ENCODE assay signal across 14 mouse cellular contexts in the genomic region with DNA sequence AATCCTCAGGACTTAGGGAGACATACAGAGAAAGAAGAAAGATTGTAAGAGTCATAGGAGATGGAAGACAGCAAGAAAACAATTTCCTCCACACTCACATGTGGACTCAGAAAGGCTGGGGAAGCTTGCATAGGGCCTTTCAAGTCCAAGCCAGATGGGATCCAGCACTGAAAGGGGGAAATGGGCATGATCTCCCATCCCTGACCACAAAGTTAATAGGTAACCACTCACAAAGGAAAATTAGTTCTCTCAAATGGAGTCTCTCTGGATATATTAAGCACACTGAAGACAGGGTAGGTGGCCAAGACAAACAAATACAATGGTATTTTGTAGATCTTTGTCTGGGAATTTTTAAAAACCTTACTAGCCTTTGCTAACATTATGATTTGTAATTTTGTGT.
"Had no signal": no experiment of that assay in that cellular context is flagged by ENCODE, and none has a peak within 500 bp of the region (broad histone marks: within the 10 kb centered on the region; RNA-seq: fewer than 3 reads in every experiment).

No protein-coding gene starts in this region.

- H3K4me3 ChIP-seq: intestine, embryonic 15.5 days; layer of hippocampus, adult 2 months; limb, embryonic 10.5 days; limb, embryonic 13.5 days; liver, embryonic 13.5 days had no signal

- H3K27ac ChIP-seq: intestine, embryonic 15.5 days; layer of hippocampus, adult 2 months; limb, embryonic 10.5 days; limb, embryonic 13.5 days; liver, embryonic 13.5 days had no signal

- ATAC-seq: intestine, embryonic 15.5 days had no signal

- DNase-seq: layer of hippocampus, adult 9-11 months; liver; liver, embryonic 13.5 days; lung, adult 2 months; lung, postnatal 14 days; lung, postnatal 4 days; midbrain, embryonic 14.5 days; thymus, adult 18-20 months; thymus, postnatal 36 days had no signal

- H3K9ac ChIP-seq: intestine, embryonic 15.5 days; limb, embryonic 13.5 days; liver, embryonic 13.5 days had no signal

- H3K9me3 ChIP-seq: intestine, embryonic 15.5 days; limb, embryonic 10.5 days; limb, embryonic 13.5 days; liver, embryonic 13.5 days had no signal

- H3K4me2 ChIP-seq: intestine, embryonic 15.5 days; limb, embryonic 13.5 days; liver, embryonic 13.5 days; midbrain, embryonic 11.5 days had no signal

- H3K27me3 ChIP-seq: intestine, embryonic 15.5 days; liver, embryonic 13.5 days had no signal

- H3K4me1 ChIP-seq: intestine, embryonic 15.5 days; limb, embryonic 10.5 days; limb, embryonic 13.5 days had no signal
